Mouse (Mus musculus) embryonic stem cell, embryonic (primary cell): ENCODE measurements at regions not wholly inside any gene's neighbourhood (a gene's known extent, or its start where the extent isn't known, plus 50 kb on each side); places are given as distances from the start of the nearest gene placed in this dataset.

Experiments used
- CTCF ChIA-PET, 4 experiments: fragments of 300-600 bp in 2 of 4; fragments of 350-600 bp in 2 of 4; sonication (Branson Sonifier 250); formaldehyde crosslinking; loops; one replicate each; lab custom pipeline; 2022; ENCODE audit warnings: inconsistent platforms in 2 of 4; lab: Charles Lee
- POLR2A ChIA-PET, 4 experiments: fragments of 300-600 bp in 2 of 4; fragments of 350-600 bp in 2 of 4; sonication (Branson Sonifier 250); formaldehyde crosslinking; loops; one replicate each; lab custom pipeline; 2022; ENCODE audit warnings: antibody characterized with exemption in 4 of 4, inconsistent platforms in 1 of 4; lab: Charles Lee

GRCm38 (mm10) chr17:88164805-88165204, 99.7 kb upstream of the Fbxo11 start:
- ChIA-PET CTCF (no interaction called here), POLR2A (interaction anchor here in 3 of 4 experiments (0.7 to 1.7 kb wide), 5 partner anchors 23 to 346 kb away, joined by 3 to 6 read pairs (median 3); partner anchors contain the start of gene Msh6 (in 1 of the 3))

- ChIA-PET CTCF (interaction anchor here in 1 of 4 experiments (0.8 kb wide), 1 partner anchor 14 kb away, joined by 3 read pairs; no protein-coding TSS in a partner anchor), POLR2A (interaction anchor here in 2 of 4 experiments (0.6 to 1.7 kb wide), 7 partner anchors 10 to 352 kb away, joined by 3 to 8 read pairs (median 4); no protein-coding TSS in a partner anchor)
These were observed 100.7 kb upstream of the Fbxo11 start for GRCm38 (mm10) chr17:88165811-88166210.

- CTCF ChIA-PET = no interaction called here
- POLR2A ChIA-PET = interaction anchor here in 1 of 4 experiments (1.0 kb wide), 1 partner anchor 88 kb away, joined by 4 read pairs; no protein-coding TSS in a partner anchor
These were observed 103.4 kb upstream of the Fbxo11 start for GRCm38 (mm10) chr17:88168262-88169096.

- CTCF ChIA-PET = no interaction called here
These were observed 106.5 kb upstream of the Fbxo11 start for GRCm38 (mm10) chr17:88171606-88172005.

GRCm38 (mm10) chr17:88173354-88174032, 108.4 kb upstream of the Fbxo11 start:
- POLR2A ChIA-PET = interaction anchor here in 2 of 4 experiments (0.6 to 1.3 kb wide), 2 partner anchors 107 to 503 kb away, joined by 3 read pairs; no protein-coding TSS in a partner anchor
- CTCF ChIA-PET = interaction anchor here in 3 of 4 experiments (0.6 to 0.7 kb wide), 5 partner anchors 14 to 425 kb away, joined by 3 to 17 read pairs (median 3); no protein-coding TSS in a partner anchor

More at GRCm38 (mm10) chr17:88171606-88172005, 106.5 kb upstream of the Fbxo11 start:
- POLR2A ChIA-PET = no interaction called here

- POLR2A ChIA-PET = interaction anchor here in 2 of 4 experiments (0.7 to 1.3 kb wide), 2 partner anchors 76 to 108 kb away, joined by 3 read pairs; no protein-coding TSS in a partner anchor
- CTCF ChIA-PET = interaction anchor here in 3 of 4 experiments (0.5 to 0.6 kb wide), 4 partner anchors 22 to 424 kb away, joined by 3 to 17 read pairs (median 4); no protein-coding TSS in a partner anchor
These were observed 109.2 kb upstream of the Fbxo11 start for GRCm38 (mm10) chr17:88174242-88174679.

GRCm38 (mm10) chr17:88175951-88176623, 111.0 kb upstream of the Fbxo11 start:
- ChIA-PET POLR2A (interaction anchor here in 1 of 4 experiments (0.7 to 1.3 kb wide), 4 partner anchors 11 to 434 kb away, joined by 3 to 8 read pairs (median 4); no protein-coding TSS in a partner anchor), CTCF (interaction anchor here in 2 of 4 experiments (0.6 kb wide), 2 partner anchors 76 to 500 kb away, joined by 3 read pairs; no protein-coding TSS in a partner anchor)

GRCm38 (mm10) chr17:88190735-88191134, 125.6 kb upstream of the Fbxo11 start:
- ChIA-PET POLR2A (interaction anchor here in 2 of 4 experiments (1.6 to 2.0 kb wide), 2 partner anchors 66 to 340 kb away, joined by 3 to 7 read pairs; partner anchors contain the start of gene Ppp1r21 (in 1 of the 2)), CTCF (no interaction called here)

GRCm38 (mm10) chr17:88191444-88191843, 126.4 kb upstream of the Fbxo11 start:
- ChIA-PET POLR2A (interaction anchor here in 2 of 4 experiments (0.5 to 2.0 kb wide), 3 partner anchors 65 to 190 kb away, joined by 3 to 7 read pairs (median 4); no protein-coding TSS in a partner anchor), CTCF (no interaction called here)

GRCm38 (mm10) chr17:88191930-88192807, 127.1 kb upstream of the Fbxo11 start:
- POLR2A ChIA-PET = interaction anchor here in 2 of 4 experiments (0.5 to 2.0 kb wide), 5 partner anchors 64 to 248 kb away, joined by 3 to 7 read pairs (median 5); partner anchors contain the start of gene Foxn2 (in 1 of the 2)
- CTCF ChIA-PET = no interaction called here

- ChIA-PET POLR2A (interaction anchor here in 1 of 4 experiments (1.0 kb wide), 1 partner anchor 9 kb away, joined by 3 read pairs; no protein-coding TSS in a partner anchor), CTCF (no interaction called here)
These were observed 129.6 kb upstream of the Fbxo11 start for GRCm38 (mm10) chr17:88194693-88195092.

- ChIA-PET POLR2A (interaction anchor here in 1 of 4 experiments (1.0 kb wide), 1 partner anchor 9 kb away, joined by 3 read pairs; no protein-coding TSS in a partner anchor), CTCF (no interaction called here)
These were observed 130.2 kb upstream of the Fbxo11 start for GRCm38 (mm10) chr17:88195303-88195702.

- CTCF ChIA-PET = interaction anchor here in 1 of 4 experiments (0.6 kb wide), 1 partner anchor 46 kb away, joined by 3 read pairs; no protein-coding TSS in a partner anchor
- POLR2A ChIA-PET = interaction anchor here in 1 of 4 experiments (1.0 kb wide), 1 partner anchor 8 kb away, joined by 3 read pairs; no protein-coding TSS in a partner anchor
These were observed 130.8 kb upstream of the Fbxo11 start for GRCm38 (mm10) chr17:88195893-88196292.

GRCm38 (mm10) chr17:88196322-88196721, 131.2 kb upstream of the Fbxo11 start:
- POLR2A ChIA-PET = no interaction called here
- CTCF ChIA-PET = interaction anchor here in 1 of 4 experiments (0.6 kb wide), 1 partner anchor 45 kb away, joined by 3 read pairs; no protein-coding TSS in a partner anchor

- ChIA-PET POLR2A (no interaction called here), CTCF (no interaction called here)
These were observed 132.3 kb upstream of the Fbxo11 start for GRCm38 (mm10) chr17:88197381-88197780.

GRCm38 (mm10) chr17:88201249-88201970, 136.3 kb upstream of the Fbxo11 start:
- CTCF ChIA-PET = no interaction called here
- POLR2A ChIA-PET = no interaction called here
